In the genomic region with DNA sequence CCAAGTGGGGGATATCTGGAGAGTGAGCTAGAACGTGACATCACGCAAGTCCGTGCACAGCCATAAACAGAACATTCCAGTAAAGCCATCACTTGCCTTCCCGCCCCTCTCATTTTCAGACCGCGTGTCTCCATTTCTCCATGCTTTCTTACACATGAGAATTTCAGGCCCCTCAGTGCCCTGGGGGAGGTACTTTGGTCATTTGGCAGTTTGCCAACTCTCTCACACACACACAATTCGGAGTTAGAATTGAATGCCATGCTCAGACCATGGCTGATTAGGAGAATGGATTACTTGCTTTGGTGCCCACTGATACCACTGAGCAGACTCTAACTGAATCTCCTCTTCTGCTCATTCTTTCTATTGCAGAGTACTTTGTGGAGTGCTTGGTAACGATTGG, we compare ENCODE assay signal across 16 mouse cellular contexts.
A peak's percentile ranks its signal among the peaks of the same experiment; 100 is the strongest.
DNase-seq lines count a peak whose midpoint lies in the region; ATAC-seq and TF ChIP-seq lines count a peak whose summit lies in the region.
"Had no signal": no experiment of that assay in that cellular context is flagged by ENCODE, and none has a peak within 500 bp of the region (broad histone marks: within the 10 kb centered on the region; RNA-seq: fewer than 3 reads in every experiment).

No protein-coding gene starts in this region.

- 60% methylated on average over 8 of the region's 8 CpGs for WGBS in hindbrain, embryonic 12.5 days
- WGBS in hindbrain, embryonic 13.5 days, result 47% methylated on average over 8 of the region's 8 CpGs
- WGBS in neural tube, embryonic 13.5 days, result 38% methylated on average over 8 of the region's 8 CpGs
- WGBS in neural tube, embryonic 15.5 days, result 38% methylated on average over 8 of the region's 8 CpGs

- peak; percentile 34 for DNase-seq in left cerebral cortex, postnatal 4 days
- DNase-seq in left cerebral cortex, adult 2 months (ENCODE audit: extremely low spot score in 1 of 2, low spot score in 2 of 2), result no peak
- DNase-seq in right cerebral cortex, postnatal 10 days (ENCODE audit: low spot score in 2 of 2), result no peak
- DNase-seq: adrenal gland, postnatal 36 days; cerebellum, adult 8-10 months; forebrain, postnatal 0 days; gastrocnemius, adult 2 months; lung, adult 2 months; right cerebral cortex, adult 18-20 months; thymus, adult 18-20 months had no signal

- no peaks in the 10 kb centered on the region for H3K9me3 ChIP-seq in hindbrain, embryonic 12.5 days (replicated peaks)
- H3K9me3 ChIP-seq in hindbrain, embryonic 13.5 days, result no peaks in the 10 kb centered on the region
- H3K9me3 ChIP-seq in neural tube, embryonic 13.5 days, result no peaks in the 10 kb centered on the region
- no peaks in the 10 kb centered on the region for H3K9me3 ChIP-seq in neural tube, embryonic 15.5 days (replicated peaks)
- H3K9me3 ChIP-seq: heart, embryonic 12.5 days had no signal

- H3K4me2 ChIP-seq in hindbrain, embryonic 12.5 days (replicated peaks), result no peak overlapping the region
- no peak overlapping the region for H3K4me2 ChIP-seq in hindbrain, embryonic 13.5 days
- H3K4me2 ChIP-seq in neural tube, embryonic 13.5 days, result no peak overlapping the region
- H3K4me2 ChIP-seq in neural tube, embryonic 15.5 days, result no peak overlapping the region
- H3K4me2 ChIP-seq: heart, embryonic 12.5 days; liver, embryonic 11.5 days had no signal

- peak; percentile 60; the same call in 1 of the 2 replicates for ATAC-seq in hindbrain, embryonic 12.5 days (ENCODE audit: low FRiP score)
- ATAC-seq in hindbrain, embryonic 13.5 days (ENCODE audit: low FRiP score), result no peak
- ATAC-seq in neural tube, embryonic 13.5 days (ENCODE audit: low read depth), result peak; percentile 43; the same call in 1 of the 2 replicates
- ATAC-seq in neural tube, embryonic 15.5 days (ENCODE audit: low FRiP score), result no peak
- ATAC-seq: forebrain, postnatal 0 days had no signal

- H3K4me3 ChIP-seq in hindbrain, embryonic 12.5 days, result no peak overlapping the region
- no peak overlapping the region for H3K4me3 ChIP-seq in hindbrain, embryonic 13.5 days
- no peak overlapping the region for H3K4me3 ChIP-seq in left cerebral cortex, adult 2 months
- H3K4me3 ChIP-seq in neural tube, embryonic 13.5 days, result no peak overlapping the region
- no peak overlapping the region for H3K4me3 ChIP-seq in neural tube, embryonic 15.5 days (replicated peaks)
- H3K4me3 ChIP-seq: gastrocnemius, adult 2 months; heart, embryonic 12.5 days had no signal

- no peak for TF ChIP-seq CTCF in left cerebral cortex, adult 2 months (IDR thresholded peaks at IDR 0.05)

- H3K27me3 ChIP-seq in hindbrain, embryonic 12.5 days, result no peaks in the 10 kb centered on the region
- H3K27me3 ChIP-seq in hindbrain, embryonic 13.5 days, result no peaks in the 10 kb centered on the region; the same call in 1 of the 2 replicates
- H3K27me3 ChIP-seq in neural tube, embryonic 13.5 days, result no peaks in the 10 kb centered on the region
- no peaks in the 10 kb centered on the region for H3K27me3 ChIP-seq in neural tube, embryonic 15.5 days (replicated peaks)
- H3K27me3 ChIP-seq: heart, embryonic 12.5 days had no signal

- intact Hi-C loops in left cerebral cortex, postnatal 4 days (cut with DNase I), result no loop called here
- intact Hi-C loops in left cerebral cortex, adult 2 months (cut with DNase I), result no loop called here

- peaks cover 15% of the 10 kb centered on the region for H3K4me1 ChIP-seq in hindbrain, embryonic 12.5 days
- H3K4me1 ChIP-seq in hindbrain, embryonic 13.5 days (replicated peaks), result peaks cover 17% of the 10 kb centered on the region
- H3K4me1 ChIP-seq in neural tube, embryonic 13.5 days (replicated peaks), result peaks cover 21% of the 10 kb centered on the region
- H3K4me1 ChIP-seq in neural tube, embryonic 15.5 days, result peaks cover 11% of the 10 kb centered on the region

- H3K36me3 ChIP-seq in hindbrain, embryonic 12.5 days, result no peaks in the 10 kb centered on the region
- no peaks in the 10 kb centered on the region for H3K36me3 ChIP-seq in hindbrain, embryonic 13.5 days
- no peaks in the 10 kb centered on the region for H3K36me3 ChIP-seq in neural tube, embryonic 13.5 days
- no peaks in the 10 kb centered on the region for H3K36me3 ChIP-seq in neural tube, embryonic 15.5 days
- H3K36me3 ChIP-seq: heart, embryonic 12.5 days had no signal

- no peak overlapping the region for H3K9ac ChIP-seq in hindbrain, embryonic 12.5 days
- H3K9ac ChIP-seq in hindbrain, embryonic 13.5 days, result no peak overlapping the region
- H3K9ac ChIP-seq in neural tube, embryonic 13.5 days, result no peak overlapping the region
- no peak overlapping the region for H3K9ac ChIP-seq in neural tube, embryonic 15.5 days (replicated peaks)
- H3K9ac ChIP-seq: forebrain, postnatal 0 days; heart, embryonic 12.5 days had no signal

- H3K27ac ChIP-seq in hindbrain, embryonic 12.5 days, result no peak overlapping the region
- H3K27ac ChIP-seq in hindbrain, embryonic 13.5 days, result no peak overlapping the region
- H3K27ac ChIP-seq in left cerebral cortex, adult 2 months, result no peak overlapping the region
- no peak overlapping the region for H3K27ac ChIP-seq in neural tube, embryonic 13.5 days (replicated peaks)
- H3K27ac ChIP-seq in neural tube, embryonic 15.5 days (replicated peaks), result no peak overlapping the region
- H3K27ac ChIP-seq: gastrocnemius, adult 2 months had no signal

Comparison
In these comparisons a context has a peak if more than half of its experiments do, and no peak if none do; other contexts are left out.
1. ATAC-seq: peak in hindbrain, embryonic 12.5 days (single experiment) and neural tube, embryonic 13.5 days (single experiment); none in hindbrain, embryonic 13.5 days (single experiment) and neural tube, embryonic 15.5 days (single experiment).